Mouse (Mus musculus) hindbrain, embryonic 13.5 days (tissue): Measurements from ENCODE around the gene AU040320. TPM values are rescaled to one million over a fixed set of nuclear protein-coding genes. Genes with fewer than 3 reads are reported as not detected.
A peak's percentile ranks its signal among the peaks of the same experiment; 100 is the strongest.

ENCODE experiments used
- ATAC-seq: fragments of 200-750 bp; cut with Nextera tagmentation; 2 replicates; pipeline ENCODE4 v1.8.0; 2017; ENCODE audit warnings: moderate TSS enrichment; ENCODE audit not compliant: low FRiP score
- H3K27ac ChIP-seq: fragments of 300-500 bp; sonication (generic); 2 replicates; pipeline ENCODE4 v1.5.1; 2015; ENCODE audit warnings: inconsistent platforms, mild to moderate bottlenecking, moderate library complexity
- H3K27me3 ChIP-seq: fragments of 300-500 bp; sonication (generic); 2 replicates; pipeline ENCODE4 v1.6.1; 2015; ENCODE audit warnings: mild to moderate bottlenecking, inconsistent platforms
- H3K36me3 ChIP-seq: fragments of 300-500 bp; sonication (generic); 2 replicates; pipeline ENCODE4 v1.6.1; 2015; ENCODE audit warnings: mild to moderate bottlenecking, inconsistent platforms
- H3K4me1 ChIP-seq: fragments of 300-500 bp; sonication (generic); replicated peaks from 2 replicates; pipeline ENCODE4 v1.6.1; 2015; ENCODE audit warnings: inconsistent platforms
- H3K4me2 ChIP-seq: fragments of 300-500 bp; sonication (generic); 2 replicates; pipeline ENCODE4 v1.6.1; 2015; ENCODE audit warnings: inconsistent platforms, mild to moderate bottlenecking, moderate library complexity
- H3K4me3 ChIP-seq: fragments of 300-500 bp; sonication (generic); 2 replicates; pipeline ENCODE4 v1.5.1; 2015; ENCODE audit warnings: mild to moderate bottlenecking, inconsistent platforms
- H3K9ac ChIP-seq: fragments of 300-500 bp; sonication (generic); 2 replicates; pipeline ENCODE4 v1.6.1; 2015; ENCODE audit warnings: mild to moderate bottlenecking, inconsistent platforms
- H3K9me3 ChIP-seq: fragments of 300-500 bp; sonication (generic); 2 replicates; pipeline ENCODE4 v1.6.1; 2016; ENCODE audit warnings: inconsistent platforms
- WGBS: fragments of 180-500 bp; shearing (Covaris S2); methylation state at CpG from one replicate; pipeline ENCODE4 v1.1.7; 2015; 5-methylcytosine and 5-hydroxymethylcytosine counted together
- polyA plus RNA-seq: library from polyadenylated mRNA; unstranded; fragments of >200 nt; fragmentation: Nextera tagmentation; extraction: Ambion mirVana; gene quantifications from 2 replicates; pipeline ENCODE4 v1.2.1, GENCODE M21; 2015

The AU040320 gene
- polyA plus RNA-seq, 1 experiment from 2014 or later = 40.3 TPM

DNA sequence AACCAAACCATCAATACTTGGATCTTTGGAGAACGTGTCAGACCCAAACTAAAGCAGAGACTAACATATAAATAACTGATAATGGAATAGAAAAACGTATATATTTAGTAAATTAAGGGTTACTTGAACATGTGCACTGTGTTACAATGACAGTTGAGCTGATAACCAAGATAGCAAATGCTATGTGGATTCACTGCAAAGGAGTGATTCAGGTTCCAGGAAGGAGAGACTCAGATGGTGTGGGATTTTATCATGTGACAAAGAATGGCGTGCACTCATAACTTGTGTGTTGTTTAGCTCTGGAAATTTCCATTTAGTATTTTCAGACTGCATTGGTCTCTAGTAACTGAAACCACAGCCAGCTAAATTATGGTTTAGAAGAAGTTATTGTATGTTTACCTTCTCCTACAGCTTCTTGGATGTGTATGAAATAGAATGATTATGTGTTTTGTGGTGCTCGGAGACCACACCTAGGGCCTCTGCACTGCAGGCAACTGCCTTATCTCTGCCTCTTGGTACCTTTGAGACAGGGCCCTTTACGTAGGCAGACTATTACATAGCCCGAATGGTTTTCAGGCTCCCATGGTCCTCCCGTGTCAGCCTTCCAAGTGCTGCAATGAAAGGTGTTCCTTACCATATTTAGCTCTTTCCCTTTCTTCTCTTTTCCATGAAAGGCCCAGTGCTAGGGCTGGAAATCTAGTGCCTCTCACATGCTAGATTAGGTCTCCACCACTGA, 53.5 kb downstream of the AU040320 start:
- Histone ChIP-seq H3K4me1 (peaks cover 10% of the 10 kb centered on the region), H3K4me3 (no peak overlapping the region), H3K4me2 (no peak overlapping the region), H3K36me3 (peaks cover 11% of the 10 kb centered on the region), H3K9me3 (no peaks in the 10 kb centered on the region), H3K9ac (no peak overlapping the region), H3K27me3 (no peaks in the 10 kb centered on the region), H3K27ac (no peak overlapping the region)
- WGBS = 93% methylated on average over 7 of the region's 7 CpGs
- ATAC-seq = no peak

DNA sequence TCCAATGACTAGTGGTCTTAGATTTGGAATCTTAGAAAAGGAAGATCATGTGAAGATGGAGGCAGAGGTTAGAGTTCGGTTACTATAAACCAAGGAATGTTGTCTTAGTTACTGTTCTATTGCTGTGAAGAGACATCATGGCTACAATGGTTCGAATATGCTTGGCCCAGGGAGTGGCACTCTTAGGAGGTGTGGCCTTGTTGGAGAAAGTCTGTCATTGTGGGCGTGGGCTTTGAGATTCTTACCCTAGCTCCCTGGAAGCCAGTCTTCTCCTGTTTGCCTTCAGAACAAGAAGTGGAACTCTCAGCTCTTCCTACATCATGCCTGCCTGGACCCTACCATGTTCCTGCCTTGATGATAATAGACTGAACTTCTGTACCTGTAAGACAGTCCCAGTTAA, 57.2 kb downstream of the AU040320 start:
- Histone ChIP-seq H3K27me3 (no peaks in the 10 kb centered on the region), H3K4me1 (peaks cover 3% of the 10 kb centered on the region; the same call in 1 of the 2 replicates), H3K4me2 (no peak overlapping the region), H3K4me3 (no peak overlapping the region), H3K9ac (no peak overlapping the region), H3K27ac (no peak overlapping the region), H3K36me3 (peaks cover 25% of the 10 kb centered on the region), H3K9me3 (no peaks in the 10 kb centered on the region)
- WGBS = 90% methylated on average over 3 of the region's 3 CpGs
- ATAC-seq = no peak

DNA sequence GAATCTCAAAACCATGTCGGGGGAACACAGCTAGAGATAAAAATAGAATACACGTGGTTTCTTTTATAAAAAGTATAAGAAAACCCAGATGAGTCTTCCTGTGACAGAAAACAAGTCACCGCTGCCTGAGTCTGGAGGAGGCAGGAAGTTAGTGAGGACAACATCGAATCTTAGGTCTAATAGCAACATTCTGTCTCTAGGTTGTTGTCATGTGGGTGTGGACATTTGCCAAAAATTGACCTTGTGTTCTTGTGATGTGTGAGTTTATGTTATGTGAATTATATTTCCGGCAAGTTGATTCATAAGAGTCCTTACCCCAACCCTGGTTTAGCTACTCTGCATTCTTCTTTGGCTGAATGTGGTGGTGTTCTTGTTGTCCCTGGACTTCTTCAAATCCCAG, 59.9 kb downstream of the AU040320 start:
- Histone ChIP-seq H3K27ac (no peak overlapping the region), H3K27me3 (no peaks in the 10 kb centered on the region), H3K9me3 (no peaks in the 10 kb centered on the region), H3K4me3 (no peak overlapping the region), H3K4me2 (no peak overlapping the region), H3K4me1 (peaks cover 3% of the 10 kb centered on the region; the same call in 1 of the 2 replicates), H3K36me3 (peaks cover 47% of the 10 kb centered on the region), H3K9ac (no peak overlapping the region)
- ATAC-seq = no peak
- 86% methylated on average over 5 of the region's 5 CpGs for WGBS

DNA sequence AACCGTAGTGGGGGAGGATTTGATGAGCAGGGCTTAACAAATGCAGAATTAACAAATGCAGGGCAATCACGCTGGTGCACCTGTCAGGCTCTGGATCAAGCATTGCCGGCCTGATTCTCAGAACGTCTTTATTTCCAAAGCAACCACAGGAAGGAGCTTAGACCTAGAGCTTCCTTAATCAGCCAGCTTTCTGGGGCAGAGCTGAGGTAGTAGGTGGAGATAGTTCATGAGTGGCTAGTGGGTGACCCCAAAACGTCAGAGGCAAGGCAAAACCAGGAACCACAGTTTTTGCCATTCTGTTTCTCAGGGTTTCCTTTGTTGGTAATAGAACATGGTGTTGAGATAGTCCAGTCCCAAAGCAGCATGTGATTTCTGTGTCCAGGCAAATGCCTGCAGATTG, 61.5 kb downstream of the AU040320 start:
- Histone ChIP-seq H3K27me3 (no peaks in the 10 kb centered on the region), H3K4me2 (no peak overlapping the region), H3K4me3 (no peak overlapping the region), H3K4me1 (peaks cover 3% of the 10 kb centered on the region; the same call in 1 of the 2 replicates), H3K9me3 (no peaks in the 10 kb centered on the region), H3K9ac (no peak overlapping the region), H3K36me3 (peaks cover 50% of the 10 kb centered on the region), H3K27ac (0 out of 2 replicates have a peak overlapping the region, but pooled peaks have one; percentile 35)
- 81% methylated on average over 5 of the region's 5 CpGs for WGBS
- ATAC-seq = no peak

DNA sequence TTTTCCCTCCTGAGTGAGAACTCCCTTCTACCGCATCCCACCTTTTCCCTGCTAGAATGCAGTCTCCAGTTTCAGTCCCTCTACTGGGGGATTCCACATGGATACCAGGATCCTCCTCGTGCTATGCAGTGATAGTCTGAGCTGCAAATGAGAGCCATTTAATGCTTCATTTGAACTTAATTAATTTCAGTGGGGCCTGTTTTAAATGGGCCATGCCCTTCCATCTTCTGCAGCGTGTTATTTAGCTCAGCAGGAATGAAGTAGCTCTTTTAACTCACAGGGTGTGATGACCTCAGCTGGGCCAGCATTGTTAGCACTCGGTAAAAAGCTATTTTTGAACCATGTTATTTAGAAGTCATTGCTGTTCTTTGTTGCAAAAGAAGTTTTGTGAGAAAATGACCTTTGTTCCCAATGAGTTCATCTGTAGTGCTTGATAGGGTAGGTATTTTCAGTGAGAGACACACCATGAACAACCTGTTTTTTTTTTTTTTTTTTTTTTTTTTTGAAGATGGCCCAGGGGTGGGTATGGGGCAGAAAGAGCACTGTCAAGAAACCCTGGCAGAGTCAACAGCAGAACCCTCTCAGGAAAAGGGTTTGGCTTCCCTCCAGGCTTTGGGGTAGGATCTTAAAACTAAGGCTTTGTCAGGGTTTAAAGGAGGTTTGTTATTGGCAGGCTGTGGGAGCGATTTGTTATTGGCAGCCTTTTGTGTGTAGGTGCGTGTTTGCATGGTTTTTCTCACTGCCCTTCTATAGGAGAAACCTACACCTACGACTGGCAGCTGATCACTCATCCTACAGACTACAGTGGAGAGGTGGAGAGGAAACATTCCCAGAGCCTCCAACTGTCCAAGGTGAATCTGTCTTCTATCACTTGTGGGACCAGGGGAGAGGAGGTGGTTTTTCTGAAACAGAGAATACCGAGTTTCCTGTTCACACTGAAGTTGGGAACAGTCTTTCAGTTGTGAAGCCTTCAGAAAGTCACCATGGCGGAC, 69.8 kb downstream of the AU040320 start:
- Histone ChIP-seq H3K4me1 (peaks cover 22% of the 10 kb centered on the region), H3K4me3 (no peak overlapping the region), H3K27me3 (no peaks in the 10 kb centered on the region), H3K36me3 (peaks cover 36% of the 10 kb centered on the region), H3K27ac (peak overlapping the region; percentile 55; the same call in 1 of the 2 replicates), H3K9me3 (no peaks in the 10 kb centered on the region), H3K9ac (no peak overlapping the region), H3K4me2 (no peak overlapping the region)
- no peak for ATAC-seq
- 59% methylated on average over 9 of the region's 9 CpGs for WGBS

DNA sequence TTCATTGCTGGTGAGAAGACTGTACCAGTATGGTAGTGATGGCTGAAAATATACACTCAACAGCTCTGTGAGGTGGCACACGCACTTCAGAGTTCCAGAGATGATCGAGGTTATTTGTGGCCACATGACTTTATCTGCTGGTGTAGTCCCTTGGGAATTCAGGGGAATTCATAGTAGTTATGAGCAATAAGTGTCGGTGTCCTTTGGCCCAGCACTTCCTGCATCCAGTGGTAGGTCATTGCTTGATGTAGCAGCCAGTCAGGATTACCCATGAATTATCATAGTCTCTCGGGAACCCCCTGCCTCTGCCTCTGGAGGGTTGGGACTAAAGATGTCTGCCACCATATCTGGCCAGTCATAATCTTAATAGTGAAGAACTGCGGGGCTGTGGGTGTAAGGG, 70.6 kb downstream of the AU040320 start:
- 88% methylated on average over 5 of the region's 5 CpGs for WGBS
- Histone ChIP-seq H3K4me1 (peaks cover 22% of the 10 kb centered on the region), H3K9me3 (no peaks in the 10 kb centered on the region), H3K27me3 (no peaks in the 10 kb centered on the region), H3K27ac (0 out of 2 replicates have a peak overlapping the region, but pooled peaks have one; percentile 55), H3K4me3 (no peak overlapping the region), H3K9ac (no peak overlapping the region), H3K36me3 (peaks cover 41% of the 10 kb centered on the region), H3K4me2 (no peak overlapping the region)
- no peak for ATAC-seq

DNA sequence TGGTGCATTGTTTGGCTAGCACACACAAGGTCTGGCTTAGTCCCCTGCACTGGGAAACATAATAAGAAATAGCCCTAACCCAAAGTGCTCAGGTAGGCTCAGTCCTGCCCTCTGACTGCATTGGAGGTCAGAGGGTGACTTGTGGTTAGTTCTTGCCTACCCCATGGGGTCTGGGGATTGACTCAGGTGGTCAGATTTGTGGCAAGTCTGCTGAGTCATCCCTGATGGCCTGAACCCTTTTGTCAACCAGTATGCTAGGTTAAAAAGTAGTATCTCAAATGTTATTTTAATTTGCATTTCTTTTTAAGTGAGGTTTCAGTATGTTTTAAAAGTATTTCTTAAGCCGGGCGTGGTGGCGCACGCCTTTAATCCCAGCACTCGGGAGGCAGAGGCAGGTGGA, 77.8 kb downstream of the AU040320 start:
- no peak overlapping the region for H3K9ac ChIP-seq
- ATAC-seq = no peak
- H3K4me3 ChIP-seq = no peak overlapping the region
- H3K4me2 ChIP-seq = no peak overlapping the region
- WGBS = 96% methylated on average over 5 of the region's 5 CpGs
- no peaks in the 10 kb centered on the region for H3K9me3 ChIP-seq
- no peaks in the 10 kb centered on the region for H3K4me1 ChIP-seq
- peaks cover 72% of the 10 kb centered on the region for H3K36me3 ChIP-seq
- no peaks in the 10 kb centered on the region for H3K27me3 ChIP-seq
- no peak overlapping the region for H3K27ac ChIP-seq

DNA sequence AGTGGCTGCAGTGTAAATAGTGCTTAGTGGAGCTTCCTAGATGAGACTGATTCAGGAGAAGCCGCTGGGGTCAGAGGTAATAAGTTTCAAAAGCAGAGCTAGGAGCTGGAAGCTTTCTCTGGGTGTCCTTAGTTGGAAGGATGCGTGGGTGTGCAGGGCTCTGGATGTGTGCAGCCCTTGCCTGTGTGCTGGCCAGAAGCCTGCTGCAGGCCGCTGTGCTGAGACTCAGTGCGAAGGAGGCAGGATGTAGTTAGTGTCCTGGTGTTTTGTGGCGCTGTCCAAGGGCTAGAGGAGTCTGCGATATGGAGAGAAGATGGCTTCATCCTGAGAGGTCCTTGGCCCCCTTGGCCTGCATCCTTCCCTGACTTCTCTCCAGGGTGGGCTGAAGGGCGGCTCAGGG, 85.5 kb downstream of the AU040320 start:
- Histone ChIP-seq H3K36me3 (peaks cover 86% of the 10 kb centered on the region), H3K9ac (peak overlapping the region; percentile 43), H3K27ac (no peak overlapping the region), H3K4me1 (peaks cover 3% of the 10 kb centered on the region), H3K27me3 (no peaks in the 10 kb centered on the region), H3K9me3 (no peaks in the 10 kb centered on the region), H3K4me3 (no peak overlapping the region), H3K4me2 (no peak overlapping the region)
- WGBS = 87% methylated on average over 7 of the region's 7 CpGs
- no peak for ATAC-seq

DNA sequence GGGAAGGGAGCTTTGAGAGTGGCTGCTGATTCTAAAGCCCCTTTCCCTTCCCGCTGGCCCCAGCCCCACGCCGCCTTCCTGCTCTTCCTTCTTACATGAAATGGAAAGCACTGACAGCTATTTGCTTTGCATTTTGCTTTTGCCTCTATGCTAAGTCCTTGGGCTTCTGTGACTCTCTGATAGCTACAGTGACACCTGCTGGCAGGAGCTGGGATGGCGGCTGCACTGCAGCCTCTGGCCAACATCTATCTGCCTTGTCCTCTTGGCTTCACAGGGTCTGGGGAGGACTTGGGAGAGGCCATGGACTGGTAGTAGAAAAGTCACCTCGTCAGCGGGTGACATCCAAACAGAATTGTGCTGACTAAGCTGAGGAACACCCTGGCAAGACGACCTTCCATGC, 86.5 kb downstream of the AU040320 start:
- Histone ChIP-seq H3K4me1 (peaks cover 3% of the 10 kb centered on the region), H3K4me3 (no peak overlapping the region), H3K9ac (no peak overlapping the region), H3K9me3 (no peaks in the 10 kb centered on the region), H3K4me2 (no peak overlapping the region), H3K36me3 (peaks cover 85% of the 10 kb centered on the region), H3K27ac (no peak overlapping the region), H3K27me3 (no peaks in the 10 kb centered on the region)
- ATAC-seq = 0 out of 2 replicates have a peak, but pooled peaks have one; percentile 17
- 17% methylated on average over 7 of the region's 7 CpGs for WGBS

DNA sequence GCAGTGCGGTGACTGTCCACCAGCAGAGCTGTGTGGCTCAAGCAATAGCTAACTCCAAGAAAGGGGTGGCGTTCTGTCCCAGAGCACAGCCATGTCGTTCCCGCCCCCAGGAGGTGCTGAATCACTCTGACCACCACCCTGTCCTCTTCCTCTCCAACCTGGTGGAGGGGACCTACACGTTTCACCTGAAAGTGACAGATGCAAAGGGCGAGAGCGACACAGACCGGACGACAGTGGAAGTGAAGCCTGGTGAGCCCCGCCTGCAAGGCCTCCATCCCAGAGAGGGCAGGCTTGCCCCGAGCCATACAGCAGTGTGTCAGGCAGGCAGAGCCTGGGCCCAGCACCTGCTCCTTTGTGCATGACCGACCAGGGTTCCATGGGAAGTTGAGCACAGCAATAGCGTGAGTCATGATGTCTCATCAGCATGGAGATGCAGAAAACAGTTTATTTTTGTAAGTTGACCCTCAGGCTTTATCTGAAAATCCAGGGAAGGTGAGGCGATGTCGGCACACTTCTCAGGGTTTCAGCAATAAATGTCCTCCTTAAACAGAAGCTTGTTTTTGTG, 87.7 kb downstream of the AU040320 start:
- no peak for ATAC-seq
- 91% methylated on average over 15 of the region's 15 CpGs for WGBS
- H3K9me3 ChIP-seq = no peaks in the 10 kb centered on the region
- H3K27ac ChIP-seq = no peak overlapping the region
- H3K27me3 ChIP-seq = no peaks in the 10 kb centered on the region
- no peak overlapping the region for H3K9ac ChIP-seq
- H3K36me3 ChIP-seq = peaks cover 80% of the 10 kb centered on the region
- H3K4me3 ChIP-seq = no peak overlapping the region
- H3K4me1 ChIP-seq = peaks cover 3% of the 10 kb centered on the region
- H3K4me2 ChIP-seq = no peak overlapping the region

DNA sequence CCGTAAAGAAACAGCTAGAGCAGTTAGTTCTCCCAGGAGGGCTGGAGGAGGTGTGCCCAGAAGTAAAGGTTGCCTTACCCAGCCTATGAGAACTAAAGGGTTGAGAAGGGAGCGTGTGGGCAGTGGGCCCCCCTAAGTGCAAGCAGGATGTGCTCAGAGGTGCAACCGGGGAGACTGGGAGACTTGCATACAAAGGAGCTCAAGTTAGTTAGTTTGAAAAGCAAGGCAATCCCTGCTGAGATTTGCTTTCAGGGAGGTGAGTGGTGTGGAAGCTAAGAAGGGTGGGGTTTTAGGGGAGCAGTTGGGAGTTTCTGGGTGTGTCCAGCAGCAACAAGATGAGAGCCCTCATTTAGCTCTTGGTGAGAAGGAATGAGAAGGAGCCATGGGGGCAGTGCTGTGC, 89.6 kb downstream of the AU040320 start:
- no peaks in the 10 kb centered on the region for H3K9me3 ChIP-seq
- no peak overlapping the region for H3K4me2 ChIP-seq
- peaks cover 3% of the 10 kb centered on the region; the same call in 1 of the 2 replicates for H3K4me1 ChIP-seq
- H3K27ac ChIP-seq = no peak overlapping the region
- 61% methylated on average over 3 of the region's 3 CpGs for WGBS
- H3K9ac ChIP-seq = no peak overlapping the region
- no peaks in the 10 kb centered on the region for H3K27me3 ChIP-seq
- ATAC-seq = no peak
- H3K36me3 ChIP-seq = peaks cover 81% of the 10 kb centered on the region
- no peak overlapping the region for H3K4me3 ChIP-seq

DNA sequence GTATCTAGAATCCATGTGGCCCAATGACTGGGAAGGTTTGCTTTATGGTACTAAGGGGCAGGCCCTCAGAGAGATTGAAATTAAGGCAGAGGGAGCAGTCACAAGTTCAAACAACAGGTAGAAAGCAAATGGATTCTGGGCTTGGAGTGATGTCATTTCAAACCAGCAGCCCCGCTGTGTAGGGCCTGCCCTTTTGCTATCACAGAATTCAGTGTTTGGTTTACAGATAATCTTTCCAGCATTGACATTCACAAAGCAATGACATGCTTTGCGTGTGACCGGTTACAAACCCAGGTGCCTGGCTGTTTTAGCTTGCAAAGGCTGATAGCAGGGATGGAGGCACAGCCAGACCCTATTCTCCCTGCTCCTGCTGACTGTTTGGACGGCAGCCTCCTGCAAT, 92.3 kb downstream of the AU040320 start:
- Histone ChIP-seq H3K4me3 (no peak overlapping the region), H3K4me1 (peaks cover 3% of the 10 kb centered on the region; the same call in 1 of the 2 replicates), H3K4me2 (no peak overlapping the region), H3K9ac (no peak overlapping the region), H3K27me3 (no peaks in the 10 kb centered on the region), H3K9me3 (no peaks in the 10 kb centered on the region), H3K36me3 (peaks cover 89% of the 10 kb centered on the region), H3K27ac (no peak overlapping the region)
- 77% methylated on average over 4 of the region's 4 CpGs for WGBS
- ATAC-seq = no peak
